Mouse (Mus musculus) ovary, postnatal 36 days (tissue): ENCODE data around the gene Homer2.

Experiments used
- DNase-seq: peaks from one replicate; pipeline ENCODE4 v3.0.0; 2022; ENCODE audit warnings: low spot score, mixed read lengths

The Homer2 gene

GRCm38 (mm10) chr7:81698357-81698756 lies 9.0 kb downstream of the Homer2 start:
- DNase-seq: no peak

- DNase-seq: no peak
Observed at GRCm38 (mm10) chr7:81697954-81698353, 9.4 kb downstream of the Homer2 start.

GRCm38 (mm10) chr7:81695763-81696533 lies 11.4 kb downstream of the Homer2 start:
- no peak for DNase-seq

GRCm38 (mm10) chr7:81691067-81691466 lies 16.3 kb downstream of the Homer2 start:
- DNase-seq: no peak

GRCm38 (mm10) chr7:81689116-81689681 lies 18.1 kb downstream of the Homer2 start:
- DNase-seq: no peak

- no peak for DNase-seq
Observed at GRCm38 (mm10) chr7:81688378-81688777, 18.9 kb downstream of the Homer2 start.

- no peak for DNase-seq
Observed at GRCm38 (mm10) chr7:81687684-81688316, 19.5 kb downstream of the Homer2 start.

GRCm38 (mm10) chr7:81685375-81685774 lies 22.0 kb downstream of the Homer2 start:
- no peak for DNase-seq

- DNase-seq: no peak
Observed at GRCm38 (mm10) chr7:81683779-81684422, 23.4 kb downstream of the Homer2 start.

GRCm38 (mm10) chr7:81681386-81681785 lies 25.9 kb downstream of the Homer2 start:
- no peak for DNase-seq

GRCm38 (mm10) chr7:81673359-81674013 lies 33.8 kb downstream of the Homer2 start:
- no peak for DNase-seq

- DNase-seq: no peak
Observed at GRCm38 (mm10) chr7:81672735-81673291, 34.5 kb downstream of the Homer2 start.

GRCm38 (mm10) chr7:81667156-81667555 lies 40.2 kb downstream of the Homer2 start:
- DNase-seq: no peak

GRCm38 (mm10) chr7:81666585-81666984 lies 40.7 kb downstream of the Homer2 start:
- DNase-seq: no peak

GRCm38 (mm10) chr7:81663057-81663456 lies 44.3 kb downstream of the Homer2 start:
- DNase-seq: no peak

- DNase-seq: no peak
Observed at GRCm38 (mm10) chr7:81657631-81658347, 49.5 kb downstream of the Homer2 start.

- no peak for DNase-seq
Observed at GRCm38 (mm10) chr7:81657055-81657454, 50.3 kb downstream of the Homer2 start.

GRCm38 (mm10) chr7:81656635-81657034 lies 50.7 kb downstream of the Homer2 start:
- no peak for DNase-seq

GRCm38 (mm10) chr7:81654946-81655718 lies 52.2 kb downstream of the Homer2 start:
- DNase-seq: no peak

- DNase-seq: no peak
Observed at GRCm38 (mm10) chr7:81653988-81654387, 53.3 kb downstream of the Homer2 start.
